Mouse (Mus musculus) adrenal gland, postnatal 10 days (tissue): ENCODE results near the gene Ubb. TPM values are rescaled to one million over a fixed set of nuclear protein-coding genes. Genes with fewer than 3 reads are reported as not detected.

Source experiments
- DNase-seq: peaks from one replicate; pipeline ENCODE4 v3.0.0; 2021; ENCODE audit warnings: mixed read lengths
- total RNA-seq, 2 experiments: library from RNA; stranded (reverse); gene quantifications; 2 replicates each; pipeline ENCODE4 v1.2.3; 2021

The Ubb gene
- total RNA-seq, 2 experiments from 2014 or later: 1,093 to 1,186 TPM

DNA sequence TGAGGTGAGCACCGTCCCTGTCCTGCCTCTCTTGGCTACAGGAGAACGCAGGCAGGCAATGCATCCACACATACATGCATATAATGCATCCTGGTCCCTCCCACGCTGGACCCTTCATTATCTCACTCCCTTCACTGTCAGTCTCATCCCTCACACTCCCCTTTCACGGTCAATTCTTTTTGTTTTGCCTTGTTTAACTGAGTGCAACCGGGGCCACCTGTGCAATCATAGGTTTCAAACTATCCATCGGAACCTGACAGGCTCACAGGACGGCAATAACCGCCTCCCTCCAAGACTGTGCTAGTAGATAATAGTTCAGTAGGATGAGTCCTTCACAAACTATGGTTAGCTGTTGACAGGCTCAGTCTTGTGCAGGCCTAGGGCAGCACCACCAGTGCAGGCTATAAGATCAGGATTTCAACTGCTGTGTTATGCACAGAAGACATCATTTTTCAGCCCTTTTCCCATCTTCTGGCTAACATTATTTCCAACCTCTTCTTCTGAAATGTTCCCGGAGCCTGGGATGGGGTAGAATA lies 33.8 kb downstream of the Ubb start:
- no peak for DNase-seq

GRCm38 (mm10) chr11:62587034-62587433 lies 36.1 kb downstream of the Ubb start:
- no peak for DNase-seq

DNA sequence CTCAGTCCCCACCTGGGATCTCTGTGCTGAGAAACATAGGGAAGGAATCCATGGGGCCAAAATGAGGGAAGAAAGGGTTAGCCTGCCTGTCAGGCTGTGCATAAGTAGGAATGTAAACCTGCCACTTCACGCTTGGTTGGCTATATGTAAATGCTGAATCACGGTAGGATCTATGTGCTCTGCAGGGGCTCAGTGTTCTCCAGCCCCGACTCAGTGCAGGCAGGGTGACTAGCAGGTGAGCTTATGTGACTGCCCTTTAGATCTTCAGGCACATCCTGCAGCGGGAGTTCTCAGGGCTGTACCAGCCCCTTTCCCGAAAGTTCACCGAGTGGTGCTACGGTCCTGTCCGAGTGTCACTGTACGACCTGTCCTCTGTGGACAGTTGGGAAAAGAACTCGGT lies 38.4 kb downstream of the Ubb start:
- no peak for DNase-seq

DNA sequence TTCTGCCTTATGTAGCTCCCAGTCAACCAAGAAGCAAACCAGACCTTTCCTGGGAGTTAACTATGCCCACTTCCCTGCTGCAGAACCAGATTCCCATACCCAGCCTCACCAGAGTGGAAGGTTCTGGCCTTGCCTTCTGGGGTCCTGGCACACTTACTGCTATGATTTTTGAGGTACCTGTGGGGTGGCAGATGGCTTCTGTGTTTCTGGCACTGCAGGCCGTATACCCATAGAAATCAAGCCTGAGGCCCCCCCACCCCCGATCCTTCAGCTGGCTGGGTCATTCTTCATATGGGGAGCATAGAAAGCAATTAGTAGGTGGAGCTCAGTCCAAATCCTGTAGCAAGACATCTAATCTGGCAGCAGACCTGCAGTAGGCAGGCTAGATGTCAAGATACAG lies 40.1 kb downstream of the Ubb start:
- no peak for DNase-seq

- no peak for DNase-seq
These were observed 41.1 kb downstream of the Ubb start for GRCm38 (mm10) chr11:62591904-62592575.

DNA sequence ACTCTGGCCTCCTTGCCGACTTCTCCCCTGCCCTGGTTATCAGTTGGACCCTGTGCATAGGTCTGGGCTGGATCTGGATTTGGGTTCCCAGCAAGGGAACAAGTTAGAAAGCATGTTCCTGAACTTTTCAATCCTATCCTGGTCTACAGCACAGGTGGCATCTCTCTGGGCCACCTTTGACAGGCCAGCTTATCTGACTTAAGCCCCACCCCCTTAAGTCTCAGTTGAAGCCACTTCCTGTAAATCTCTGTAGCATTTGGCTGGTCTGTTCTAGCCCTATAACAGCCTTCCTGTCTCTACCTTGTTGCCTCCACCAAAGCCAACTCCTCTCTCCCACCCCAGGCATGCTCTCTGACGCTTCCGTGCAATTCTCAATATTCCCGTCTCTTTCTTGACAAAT lies 47.6 kb downstream of the Ubb start:
- no peak for DNase-seq

- DNase-seq: no peak
These were observed 51.0 kb downstream of the Ubb start for GRCm38 (mm10) chr11:62601732-62602618.

Other genes with a start within 250 kb of the Ubb start
- 1 to 10 TPM; 7.2 to 8.1 TPM for gene Pigl, start 92.7 kb upstream of the Ubb start, total RNA-seq
- gene Ncor1, start 92.6 kb upstream of the Ubb start, total RNA-seq: 100 to 1,000 TPM; 157 to 180 TPM
- 10 to 100 TPM; 40.0 to 48.8 TPM for gene Cenpv, start 11.9 kb upstream of the Ubb start, total RNA-seq
- gene Trpv2, start 23.3 kb downstream of the Ubb start, total RNA-seq: 1 to 10 TPM; 5.0 to 5.6 TPM
- gene Lrrc75a, start 97.4 kb downstream of the Ubb start, total RNA-seq: 10 to 100 TPM; 28.1 to 29.6 TPM
- 10 to 100 TPM; 23.2 to 28.2 TPM for gene Mmgt2, start 97.5 kb downstream of the Ubb start, total RNA-seq
- 1 to 10 TPM; 3.6 to 5.5 TPM for gene Zfp287, start 180.7 kb downstream of the Ubb start, total RNA-seq
- gene Gm10428, start 201.9 kb downstream of the Ubb start, total RNA-seq: not detected
- gene Zfp286, start 238.3 kb downstream of the Ubb start, total RNA-seq: 1 to 10 TPM; 3.4 to 5.2 TPM